Mouse (Mus musculus): ENCODE measurements at regions not wholly inside any gene's neighbourhood (a gene's known extent, or its start where the extent isn't known, plus 50 kb on each side); places are given as distances from the start of the nearest gene placed in this dataset.

GRCm38 (mm10) chr6:100055980-100056379 lies 231.3 kb downstream of the Rybp start:
- Histone ChIP-seq H3K27ac (no peak overlapping the region), H3K9me3 (replicated peaks) (no peaks in the 10 kb centered on the region), H3K27me3 (peaks cover 28% of the 10 kb centered on the region), H3K4me2 (no peak overlapping the region), H3K36me3 (ENCODE audit: poor library complexity, severe bottlenecking) (no peaks in the 10 kb centered on the region), H3K4me3 (no peak overlapping the region), H3K4me1 (peaks cover 12% of the 10 kb centered on the region; the same call in 1 of the 2 replicates), H3K9ac (no peak overlapping the region)
- WGBS: 81% methylated on average over 5 of the region's 5 CpGs
- no peak for ATAC-seq

- H3K9me3 ChIP-seq (replicated peaks): no peaks in the 10 kb centered on the region
- no peak overlapping the region for H3K27ac ChIP-seq
- no peak overlapping the region for H3K9ac ChIP-seq
- WGBS: 62% methylated on average over 8 of the region's 8 CpGs
- H3K4me2 ChIP-seq: no peak overlapping the region
- no peaks in the 10 kb centered on the region for H3K36me3 ChIP-seq (ENCODE audit: poor library complexity, severe bottlenecking)
- peaks cover 49% of the 10 kb centered on the region for H3K27me3 ChIP-seq
- no peak; the same call in 1 of the 2 replicates for ATAC-seq
- H3K4me3 ChIP-seq: no peak overlapping the region
- H3K4me1 ChIP-seq: 0 out of 2 replicates have a peak, but pooled peaks cover 6% of the 10 kb centered on the region
Measured at GRCm38 (mm10) chr6:100052955-100053795, 234.1 kb downstream of the Rybp start.

GRCm38 (mm10) chr6:100052406-100052805 lies 234.9 kb downstream of the Rybp start:
- Histone ChIP-seq H3K27me3 (peaks cover 52% of the 10 kb centered on the region), H3K36me3 (ENCODE audit: poor library complexity, severe bottlenecking) (no peaks in the 10 kb centered on the region), H3K4me2 (no peak overlapping the region), H3K9me3 (replicated peaks) (no peaks in the 10 kb centered on the region), H3K4me1 (0 out of 2 replicates have a peak, but pooled peaks cover 6% of the 10 kb centered on the region), H3K27ac (no peak overlapping the region), H3K9ac (no peak overlapping the region), H3K4me3 (no peak overlapping the region)
- 80% methylated on average over 4 of the region's 4 CpGs for WGBS
- no peak for ATAC-seq

- Histone ChIP-seq H3K4me3 (no peak overlapping the region), H3K4me2 (no peak overlapping the region), H3K36me3 (ENCODE audit: poor library complexity, severe bottlenecking) (no peaks in the 10 kb centered on the region), H3K9me3 (replicated peaks) (no peaks in the 10 kb centered on the region), H3K27me3 (peaks cover 59% of the 10 kb centered on the region), H3K9ac (no peak overlapping the region), H3K27ac (no peak overlapping the region), H3K4me1 (peaks cover 23% of the 10 kb centered on the region)
- over 99% methylated on average over 3 of the region's 3 CpGs for WGBS
- no peak for ATAC-seq
Measured at GRCm38 (mm10) chr6:100049036-100049435, 238.2 kb downstream of the Rybp start.

- no peaks in the 10 kb centered on the region for H3K9me3 ChIP-seq (replicated peaks)
- H3K27ac ChIP-seq: no peak overlapping the region
- WGBS: 15% methylated on average over 12 of the region's 12 CpGs
- no peak overlapping the region for H3K9ac ChIP-seq
- peak; percentile 77; the same call in 1 of the 2 replicates for ATAC-seq
- H3K36me3 ChIP-seq (ENCODE audit: poor library complexity, severe bottlenecking): no peaks in the 10 kb centered on the region
- peaks cover 80% of the 10 kb centered on the region for H3K27me3 ChIP-seq
- H3K4me3 ChIP-seq: no peak overlapping the region
- peak overlapping the region; percentile 20 for H3K4me2 ChIP-seq
- H3K4me1 ChIP-seq: peaks cover 18% of the 10 kb centered on the region
Measured at GRCm38 (mm10) chr6:100046186-100046990, 240.9 kb downstream of the Rybp start.

GRCm38 (mm10) chr6:100045109-100045508 lies 242.2 kb downstream of the Rybp start:
- peaks cover 21% of the 10 kb centered on the region for H3K4me1 ChIP-seq
- no peaks in the 10 kb centered on the region for H3K36me3 ChIP-seq (ENCODE audit: poor library complexity, severe bottlenecking)
- peaks cover 75% of the 10 kb centered on the region for H3K27me3 ChIP-seq
- no peaks in the 10 kb centered on the region for H3K9me3 ChIP-seq (replicated peaks)
- no peak for ATAC-seq
- no peak overlapping the region for H3K9ac ChIP-seq
- WGBS: 87% methylated on average over 6 of the region's 6 CpGs
- H3K27ac ChIP-seq: no peak overlapping the region
- H3K4me2 ChIP-seq: no peak overlapping the region
- H3K4me3 ChIP-seq: no peak overlapping the region

GRCm38 (mm10) chr6:100041161-100041560 lies 246.1 kb downstream of the Rybp start:
- Histone ChIP-seq H3K36me3 (ENCODE audit: poor library complexity, severe bottlenecking) (no peaks in the 10 kb centered on the region), H3K9ac (no peak overlapping the region), H3K4me1 (peaks cover 11% of the 10 kb centered on the region), H3K4me2 (no peak overlapping the region), H3K27me3 (peaks cover 47% of the 10 kb centered on the region), H3K4me3 (no peak overlapping the region), H3K27ac (no peak overlapping the region), H3K9me3 (replicated peaks) (no peaks in the 10 kb centered on the region)
- ATAC-seq: no peak
- 48% methylated on average over 5 of the region's 5 CpGs for WGBS

GRCm38 (mm10) chr6:100040459-100040984 lies 246.8 kb downstream of the Rybp start:
- ATAC-seq: no peak
- Histone ChIP-seq H3K4me1 (peaks cover 4% of the 10 kb centered on the region), H3K4me2 (no peak overlapping the region), H3K9ac (no peak overlapping the region), H3K36me3 (ENCODE audit: poor library complexity, severe bottlenecking) (no peaks in the 10 kb centered on the region), H3K4me3 (no peak overlapping the region), H3K9me3 (replicated peaks) (no peaks in the 10 kb centered on the region), H3K27me3 (peaks cover 43% of the 10 kb centered on the region), H3K27ac (no peak overlapping the region)
- WGBS: 64% methylated on average over 7 of the region's 7 CpGs

- H3K27me3 ChIP-seq: 0 out of 2 replicates have a peak, but pooled peaks cover 2% of the 10 kb centered on the region
Measured at GRCm38 (mm10) chr6:100032701-100033100, 254.6 kb downstream of the Rybp start.

GRCm38 (mm10) chr6:100030522-100030921 lies 256.8 kb downstream of the Rybp start:
- H3K27me3 ChIP-seq: 0 out of 2 replicates have a peak, but pooled peaks cover 2% of the 10 kb centered on the region

More at GRCm38 (mm10) chr6:100032701-100033100, 254.6 kb downstream of the Rybp start:
- Histone ChIP-seq H3K9me3 (replicated peaks) (no peaks in the 10 kb centered on the region), H3K27ac (no peak overlapping the region), H3K4me1 (peaks cover 14% of the 10 kb centered on the region), H3K4me3 (no peak overlapping the region), H3K4me2 (no peak overlapping the region), H3K9ac (no peak overlapping the region), H3K36me3 (ENCODE audit: poor library complexity, severe bottlenecking) (no peaks in the 10 kb centered on the region)
- 80% methylated on average over 10 of the region's 10 CpGs for WGBS
- no peak for ATAC-seq

GRCm38 (mm10) chr6:100030010-100030409 lies 257.3 kb downstream of the Rybp start:
- H3K4me3 ChIP-seq: no peak overlapping the region
- peaks cover 27% of the 10 kb centered on the region for H3K4me1 ChIP-seq
- no peaks in the 10 kb centered on the region for H3K36me3 ChIP-seq (ENCODE audit: poor library complexity, severe bottlenecking)
- no peak overlapping the region for H3K4me2 ChIP-seq
- ATAC-seq: peak; percentile 42; the same call in 1 of the 2 replicates
- H3K27ac ChIP-seq: no peak overlapping the region
- 0 out of 2 replicates have a peak, but pooled peaks cover 2% of the 10 kb centered on the region for H3K27me3 ChIP-seq
- whole genome bisulfite sequencing: 49% methylated on average over 9 of the region's 9 CpGs
- H3K9me3 ChIP-seq (replicated peaks): no peaks in the 10 kb centered on the region
- no peak overlapping the region for H3K9ac ChIP-seq

More at GRCm38 (mm10) chr6:100030522-100030921, 256.8 kb downstream of the Rybp start:
- no peak for ATAC-seq
- peaks cover 25% of the 10 kb centered on the region for H3K4me1 ChIP-seq
- H3K36me3 ChIP-seq (ENCODE audit: poor library complexity, severe bottlenecking): no peaks in the 10 kb centered on the region
- H3K4me2 ChIP-seq: no peak overlapping the region
- no peak overlapping the region for H3K4me3 ChIP-seq
- no peak overlapping the region for H3K9ac ChIP-seq
- 51% methylated on average over 2 of the region's 2 CpGs for WGBS
- H3K27ac ChIP-seq: no peak overlapping the region
- H3K9me3 ChIP-seq (replicated peaks): no peaks in the 10 kb centered on the region

- Histone ChIP-seq H3K9me3 (replicated peaks) (no peaks in the 10 kb centered on the region), H3K36me3 (ENCODE audit: poor library complexity, severe bottlenecking) (no peaks in the 10 kb centered on the region), H3K4me3 (no peak overlapping the region), H3K4me2 (no peak overlapping the region), H3K9ac (no peak overlapping the region), H3K27me3 (0 out of 2 replicates have a peak, but pooled peaks cover 2% of the 10 kb centered on the region), H3K4me1 (peaks cover 31% of the 10 kb centered on the region), H3K27ac (no peak overlapping the region)
- WGBS: 50% methylated on average over 5 of the region's 5 CpGs
- ATAC-seq: no peak
Measured at GRCm38 (mm10) chr6:100027524-100027923, 259.8 kb downstream of the Rybp start.
